Mouse (Mus musculus) liver, adult (tissue): ENCODE data around the gene Hnf1a.

Source experiments
- GATA4 ChIP-seq: IDR thresholded peaks from 2 replicates; pipeline ENCODE4 v1.6.1; 2014; ENCODE audit warnings: mild to moderate bottlenecking, low read length; ENCODE audit not compliant: insufficient replicate concordance

Gene Hnf1a

DNA sequence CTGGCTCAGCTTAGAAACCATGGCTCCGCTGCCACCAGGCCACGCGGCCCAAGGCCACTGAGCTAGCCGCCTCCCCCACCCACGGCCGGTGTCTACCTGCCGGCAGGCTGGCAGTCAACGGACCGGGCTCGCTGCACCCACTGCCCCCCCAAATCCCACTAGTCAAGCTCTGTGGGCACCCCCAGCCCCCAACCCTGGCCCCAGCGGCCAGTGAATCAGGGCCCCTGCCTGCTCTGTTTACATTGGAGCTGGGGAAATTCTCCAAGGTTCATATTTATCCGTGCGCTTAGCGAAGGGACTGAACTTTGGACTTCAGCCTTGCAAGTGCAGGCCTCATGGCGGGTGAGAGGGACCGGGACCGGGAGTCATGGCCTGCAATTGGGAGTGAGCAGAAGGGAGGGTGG is at the start of gene Hnf1a:
Hnf1a (minus strand) TSS at position 271 of the 404 bp plus-strand sequence.
- no peak for TF ChIP-seq GATA4

DNA sequence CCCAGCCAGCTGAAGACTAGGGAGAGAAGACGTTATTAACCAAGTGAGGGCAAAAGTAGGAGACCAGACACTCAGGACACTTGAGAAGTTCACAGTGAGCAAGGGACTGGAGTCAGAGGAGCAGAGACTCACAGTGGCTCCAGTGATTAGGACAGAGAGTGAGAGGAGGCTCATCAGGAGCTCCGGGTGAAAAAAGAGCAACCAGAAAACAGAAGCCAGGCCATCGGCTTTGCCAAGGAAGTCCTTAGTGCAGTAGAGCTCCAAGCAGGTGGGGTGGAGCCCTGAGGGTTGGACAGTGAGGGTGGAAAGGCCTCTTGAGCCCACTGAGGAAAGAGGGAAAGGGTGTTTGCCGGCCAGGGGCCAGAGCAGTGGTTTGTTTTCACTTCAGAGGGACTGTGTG is 47.9 kb upstream of the Hnf1a start:
- no peak for TF ChIP-seq GATA4

DNA sequence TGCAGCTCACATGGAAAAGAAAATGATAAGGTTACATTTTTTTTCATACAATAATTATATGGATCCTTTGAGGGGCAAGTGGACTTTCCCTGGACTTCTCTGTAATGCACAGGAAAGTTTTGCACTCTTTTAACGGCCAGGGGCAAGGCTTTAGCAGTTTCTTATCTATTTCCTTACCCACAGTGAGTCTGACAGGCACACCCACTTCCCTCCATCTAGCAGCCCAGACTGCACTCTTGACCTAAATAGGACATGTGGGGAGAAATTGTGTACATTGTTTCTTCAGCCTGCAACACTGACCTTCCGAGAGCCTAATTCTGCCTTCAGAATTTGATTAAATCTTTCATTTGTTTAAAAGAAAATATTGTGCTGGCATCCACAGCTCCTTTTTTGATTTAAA is 47.4 kb upstream of the Hnf1a start:
- peak; percentile 31; the same call in 1 of the 2 replicates for TF ChIP-seq GATA4

DNA sequence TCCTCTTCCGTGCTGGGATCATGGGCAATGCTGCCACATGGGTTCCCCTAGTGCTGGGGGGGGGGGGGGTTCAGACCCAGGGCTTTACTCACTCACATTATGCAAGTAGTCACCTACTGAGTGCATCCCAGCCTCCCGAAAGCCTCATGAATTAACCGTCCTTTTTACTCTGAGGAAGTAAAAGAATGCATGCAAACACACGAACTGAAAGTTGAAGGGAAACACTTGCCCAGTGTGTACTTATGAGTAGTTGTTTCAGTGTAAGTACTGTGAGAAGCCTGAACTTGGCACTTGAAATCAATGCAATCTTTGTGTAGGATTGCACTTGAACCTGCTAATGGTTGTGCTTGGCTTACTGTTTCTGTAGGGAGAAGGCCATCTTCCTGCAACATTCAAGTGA is 44.2 kb upstream of the Hnf1a start:
- no peak for TF ChIP-seq GATA4

DNA sequence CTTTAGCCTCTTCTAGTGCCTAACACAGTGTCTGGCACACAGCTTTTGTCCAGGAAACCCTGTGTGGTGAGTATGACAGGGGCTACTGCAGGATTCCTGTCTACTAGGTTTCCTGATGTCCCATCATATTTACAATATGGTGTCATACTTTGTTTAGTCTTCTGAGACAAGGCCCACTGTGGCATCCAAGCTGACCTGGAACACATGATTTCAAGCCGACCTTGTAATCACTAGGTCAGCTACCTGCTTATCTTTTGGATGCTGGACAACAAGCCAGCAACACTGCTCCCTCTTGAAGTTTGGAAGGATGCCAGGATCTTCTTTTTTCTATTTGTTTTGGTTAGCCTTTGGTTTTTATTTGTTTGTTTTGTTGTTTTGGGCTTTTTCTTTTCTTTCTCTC is 43.7 kb upstream of the Hnf1a start:
- TF ChIP-seq GATA4 = peak; percentile 90; the same call in 1 of the 2 replicates

DNA sequence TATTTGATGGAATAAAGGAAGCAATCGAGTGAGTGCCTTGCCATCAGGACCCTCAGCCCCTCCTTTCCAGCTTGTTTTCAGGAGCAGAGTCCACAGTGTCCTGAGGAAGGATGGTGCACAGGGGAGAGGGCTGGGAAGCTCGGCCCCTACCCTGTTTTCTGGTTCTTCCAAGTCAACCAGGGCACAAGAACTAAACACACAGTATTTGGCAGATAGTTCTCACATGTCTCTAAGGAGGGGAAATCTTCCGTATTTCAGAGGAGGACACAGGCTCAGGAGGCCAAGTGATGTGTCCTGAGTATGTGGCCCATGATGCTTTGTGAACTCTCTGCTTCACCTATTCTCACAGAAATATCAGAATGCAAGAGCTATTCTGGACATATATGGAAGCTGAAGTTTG is 42.5 kb upstream of the Hnf1a start:
- TF ChIP-seq GATA4 = no peak

DNA sequence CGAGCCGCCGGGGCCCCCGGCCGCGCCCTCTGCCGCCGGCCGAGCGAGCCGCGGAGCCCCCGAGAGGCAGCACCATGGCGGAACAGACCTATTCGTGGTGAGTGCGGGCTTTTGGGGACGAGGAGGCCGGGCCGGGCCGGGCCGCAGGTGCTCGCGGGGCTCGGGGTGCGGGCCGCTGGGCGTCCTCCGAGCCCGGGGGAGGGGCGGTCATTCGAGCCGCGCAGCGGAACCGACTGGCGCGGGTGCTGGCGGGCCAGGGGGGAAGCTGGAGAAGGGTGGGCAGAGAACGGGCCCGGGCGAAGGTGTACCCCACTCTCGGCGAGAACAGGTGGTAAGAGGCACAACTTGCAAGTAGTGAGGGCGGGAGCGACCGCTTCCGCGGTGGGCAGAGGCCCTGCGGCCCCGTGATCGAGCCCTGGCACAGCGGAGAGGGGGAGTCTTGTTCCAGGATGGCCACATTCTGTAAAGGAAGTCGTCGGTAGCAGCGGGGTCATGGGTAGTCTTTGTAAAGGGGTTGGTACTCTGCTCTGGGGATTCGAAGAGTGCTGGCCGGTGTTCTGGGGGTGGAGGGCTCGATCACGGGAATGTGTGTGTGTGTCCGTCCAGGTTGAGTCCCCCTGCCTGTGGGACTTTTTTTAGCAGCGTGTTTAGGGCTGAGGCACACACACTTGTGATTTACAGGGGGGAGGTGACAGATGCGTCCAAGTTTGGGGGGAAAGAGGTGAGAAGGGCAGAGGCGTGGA is 40.8 kb upstream of the Hnf1a start:
- TF ChIP-seq GATA4 = no peak

DNA sequence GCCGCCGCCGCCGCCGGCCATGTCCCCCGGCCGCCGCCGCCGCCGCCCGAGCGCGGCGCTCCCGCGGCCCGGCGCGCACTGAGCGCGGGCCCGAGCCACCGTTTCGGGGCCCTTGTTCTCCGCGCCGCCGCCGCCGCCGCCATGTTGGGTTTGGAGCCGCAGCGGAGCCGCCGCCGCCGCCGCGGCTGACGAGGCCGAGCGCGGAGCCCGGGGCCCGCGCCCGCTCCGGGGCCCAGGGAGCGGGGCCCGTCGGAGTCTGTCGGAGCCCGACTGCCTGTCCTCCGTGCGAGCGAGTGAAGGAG is 40.3 kb upstream of the Hnf1a start:
- no peak for TF ChIP-seq GATA4

DNA sequence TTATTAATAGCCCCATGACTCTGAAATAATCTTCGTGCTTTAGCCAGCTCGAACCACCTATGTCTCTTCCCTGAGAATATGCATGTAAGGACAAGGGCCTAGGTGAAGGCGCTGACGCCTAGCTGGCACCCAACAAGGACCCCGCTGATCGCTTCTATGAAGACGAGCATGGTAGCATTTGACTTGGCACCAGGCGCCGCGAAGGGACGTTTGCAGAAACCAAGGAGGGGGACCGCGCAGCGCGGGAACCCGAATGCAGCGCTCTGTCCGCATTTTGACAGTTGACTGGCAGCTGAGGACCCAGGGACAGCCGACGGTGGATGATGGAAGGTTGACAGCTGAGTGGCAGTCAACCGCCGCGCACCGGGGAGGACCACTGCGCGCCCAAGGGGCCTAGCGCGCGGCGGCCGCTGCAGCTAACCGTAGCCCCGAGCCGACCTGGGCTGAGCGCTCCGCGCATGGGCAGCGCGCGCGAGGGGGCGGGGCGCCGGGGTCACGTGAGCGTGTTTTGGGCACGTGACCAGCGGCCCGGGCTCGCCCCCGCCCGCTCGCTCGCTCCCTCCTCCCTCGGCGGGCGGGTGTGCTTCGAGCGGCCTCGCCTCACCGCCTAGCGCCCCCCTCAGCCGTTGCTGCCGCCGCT is 39.8 kb upstream of the Hnf1a start, which contains the start of gene Sppl3:
Sppl3 (plus strand) TSS at position 561 of the 640 bp plus-strand sequence.
- TF ChIP-seq GATA4 = no peak

DNA sequence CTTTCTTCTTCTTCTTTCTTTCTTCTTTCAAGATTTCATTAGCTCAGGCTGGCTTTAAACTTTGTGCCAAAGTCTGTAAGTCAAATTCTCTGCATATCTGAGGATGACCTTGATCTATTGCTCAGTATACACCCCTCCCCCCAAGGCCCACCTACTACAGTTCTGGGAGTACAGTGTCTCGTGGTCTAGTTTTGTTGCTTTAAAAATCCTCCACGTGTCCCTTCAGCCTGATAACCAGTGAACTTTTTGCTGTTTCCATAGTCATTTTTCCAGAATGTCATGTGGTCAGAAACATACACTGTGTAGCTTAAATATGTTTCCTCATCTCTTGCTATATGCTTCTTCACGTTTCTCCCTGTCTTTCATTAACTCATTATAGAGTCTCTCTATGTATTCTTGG is 39.1 kb upstream of the Hnf1a start:
- TF ChIP-seq GATA4 = no peak

DNA sequence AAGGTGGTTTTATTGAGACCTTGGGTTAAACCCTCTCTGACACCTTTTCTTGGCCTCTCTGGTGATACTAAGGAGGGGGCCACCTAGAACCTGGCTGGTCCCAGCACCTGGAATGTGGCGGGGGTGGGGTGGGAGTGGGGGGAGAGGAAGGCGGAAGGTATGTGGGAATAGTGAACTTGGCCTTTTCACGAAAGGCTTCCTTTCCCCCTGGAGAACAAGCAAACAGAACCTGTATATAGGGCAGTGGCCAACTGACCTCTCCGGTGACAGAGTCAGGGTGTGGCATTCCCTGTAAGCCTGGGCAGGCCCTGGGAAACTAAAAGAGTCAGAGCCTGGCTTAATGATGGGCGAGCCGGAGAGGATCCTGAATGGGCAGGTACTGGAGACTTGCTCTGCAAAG is 38.2 kb upstream of the Hnf1a start:
- no peak for TF ChIP-seq GATA4

DNA sequence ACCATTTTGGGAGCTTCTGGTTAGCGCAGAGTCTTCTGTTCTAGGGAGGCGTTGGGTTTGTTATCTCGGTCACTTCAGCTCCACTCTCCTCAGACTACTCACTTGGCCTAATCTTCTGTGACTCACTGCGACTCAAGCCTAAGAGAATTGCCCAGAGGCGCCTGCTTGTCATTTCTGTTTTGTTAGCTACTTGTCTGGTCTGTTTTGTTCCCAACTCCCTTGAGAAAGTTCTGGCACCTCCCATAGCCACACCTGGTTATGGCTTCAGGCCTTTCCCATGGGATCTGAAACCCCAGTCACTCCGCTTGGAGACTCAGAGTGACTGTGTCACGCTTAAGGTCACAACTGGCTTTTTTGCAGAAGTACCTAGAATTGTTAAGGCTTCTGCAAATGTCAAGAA is 37.4 kb upstream of the Hnf1a start:
- no peak for TF ChIP-seq GATA4

DNA sequence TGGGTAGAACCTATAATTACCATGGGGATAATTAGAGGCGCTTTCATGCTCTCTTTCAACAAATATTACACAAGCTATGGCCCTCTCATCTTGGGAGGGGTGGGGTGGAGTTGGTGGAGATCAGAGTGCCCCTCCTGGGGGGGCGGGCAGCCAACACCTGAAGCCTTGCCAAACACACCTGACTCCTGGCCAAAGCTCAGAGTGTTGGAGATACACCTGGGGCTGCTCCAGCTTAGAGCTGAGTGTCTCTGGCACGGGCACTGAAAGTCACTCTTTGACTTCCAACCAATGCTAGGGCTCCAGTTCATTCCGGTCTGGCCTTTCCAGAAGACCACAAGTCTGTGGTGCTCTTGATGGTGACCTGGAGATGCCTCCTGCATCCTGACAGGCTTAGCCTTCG is 36.9 kb upstream of the Hnf1a start:
- TF ChIP-seq GATA4 = no peak

DNA sequence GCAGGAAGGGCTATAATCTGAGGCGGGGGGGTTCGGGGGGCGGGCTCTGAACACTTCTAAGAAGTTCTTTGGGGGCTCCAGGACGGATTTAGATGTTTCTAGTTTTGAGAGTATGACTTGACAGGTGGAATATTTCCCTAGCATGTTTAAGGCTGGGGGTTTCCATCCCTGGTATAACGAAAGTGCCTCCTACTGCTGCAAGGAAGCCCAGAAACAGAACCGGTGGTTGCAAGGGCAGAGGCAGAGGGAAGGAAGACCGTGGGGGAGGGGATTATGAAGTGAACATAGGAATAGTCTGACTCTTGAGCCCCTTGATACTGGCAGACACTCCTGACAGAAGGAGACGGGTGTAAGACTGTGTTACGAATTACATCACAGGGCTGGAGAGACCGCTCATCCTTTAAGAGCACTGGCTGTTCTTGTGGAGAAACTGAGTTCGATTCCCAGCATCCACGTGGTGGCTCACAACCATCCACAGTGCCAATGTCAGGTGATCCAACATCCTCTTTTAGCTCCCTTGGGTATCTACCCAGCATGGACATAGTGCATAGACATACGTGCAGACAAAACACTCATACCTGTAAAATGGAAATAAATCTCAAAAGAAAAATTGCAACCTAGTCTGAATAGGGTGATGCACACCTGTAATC is 32.5 kb upstream of the Hnf1a start:
- TF ChIP-seq GATA4 = no peak

DNA sequence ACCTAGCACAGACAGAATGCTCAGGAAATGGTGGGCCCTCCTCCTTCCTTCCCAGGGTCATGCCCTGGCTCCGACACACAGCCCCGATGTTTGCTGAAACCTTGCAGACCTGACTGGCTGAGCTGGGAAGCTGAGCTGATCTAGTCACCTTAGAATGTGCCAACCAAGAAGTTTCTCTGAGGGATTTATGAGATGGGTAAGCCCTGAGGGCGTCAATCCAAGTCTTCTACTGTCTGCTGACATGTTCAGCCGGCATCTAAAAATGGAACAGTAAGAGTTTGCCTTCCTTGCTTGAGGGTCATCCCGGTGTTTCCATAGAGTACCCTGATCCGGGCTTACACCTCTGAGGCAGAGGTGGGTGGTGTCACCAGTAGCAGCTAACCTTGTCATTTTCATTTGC is 31.9 kb upstream of the Hnf1a start:
- TF ChIP-seq GATA4 = no peak

DNA sequence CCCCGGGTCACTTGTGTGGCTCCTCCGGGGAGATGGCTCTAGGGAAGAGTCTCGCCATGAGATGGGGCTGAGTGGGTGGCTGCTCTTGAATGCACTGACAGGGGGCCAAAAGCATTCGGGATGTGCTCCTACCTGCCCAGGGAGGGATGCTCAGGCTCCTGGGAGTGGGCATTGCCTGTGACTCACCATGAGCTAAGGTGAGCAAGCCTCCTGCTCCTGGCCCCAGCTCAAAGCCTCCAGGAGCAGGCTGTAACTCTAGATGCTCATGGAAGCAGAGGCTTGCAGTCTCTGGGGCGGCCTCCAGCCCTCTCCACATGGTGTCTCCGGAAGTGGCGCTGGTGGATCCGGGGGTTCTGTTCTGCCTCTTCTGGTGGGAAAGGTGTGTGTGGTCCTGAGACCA is 30.6 kb upstream of the Hnf1a start:
- TF ChIP-seq GATA4 = no peak
